Mouse (Mus musculus) forebrain, embryonic 16.5 days (tissue): ENCODE data around the gene Cep55. TPM values are rescaled to one million over a fixed set of nuclear protein-coding genes. Genes with fewer than 3 reads are reported as not detected.

Experiments
- ATAC-seq: fragments of 200-750 bp; cut with Nextera tagmentation; 2 replicates; pipeline ENCODE4 v1.8.0; 2017; ENCODE audit warnings: mild to moderate bottlenecking, moderate library complexity
- H3K27ac ChIP-seq: fragments of 300-500 bp; sonication (generic); 2 replicates; pipeline ENCODE4 v1.5.1; 2014; ENCODE audit warnings: low read length, control low read depth
- H3K27me3 ChIP-seq: fragments of 300-500 bp; sonication (generic); replicated peaks from 2 replicates; pipeline ENCODE4 v1.6.1; 2014; ENCODE audit warnings: low read length; ENCODE audit not compliant: control insufficient read depth, insufficient read depth
- H3K36me3 ChIP-seq: fragments of 300-500 bp; sonication (generic); 2 replicates; pipeline ENCODE4 v1.6.1; 2014; ENCODE audit not compliant: control insufficient read depth, insufficient read depth
- H3K4me1 ChIP-seq: fragments of 300-500 bp; sonication (generic); replicated peaks from 2 replicates; pipeline ENCODE4 v1.6.1; 2014; ENCODE audit warnings: low read length; ENCODE audit not compliant: control insufficient read depth, insufficient read depth
- H3K4me2 ChIP-seq: fragments of 300-500 bp; sonication (generic); 2 replicates; pipeline ENCODE4 v1.6.1; 2014; ENCODE audit warnings: mild to moderate bottlenecking, low read length, control low read depth
- H3K4me3 ChIP-seq: fragments of 300-500 bp; sonication (generic); replicated peaks from 2 replicates; pipeline ENCODE4 v1.5.1; 2014; ENCODE audit warnings: mild to moderate bottlenecking, low read length, control low read depth
- H3K9ac ChIP-seq: fragments of 300-500 bp; sonication (generic); replicated peaks from 2 replicates; pipeline ENCODE4 v1.6.1; 2014; ENCODE audit warnings: low read depth, low read length, control low read depth
- H3K9me3 ChIP-seq: fragments of 300-500 bp; sonication (generic); 2 replicates; pipeline ENCODE4 v1.6.1; 2016; ENCODE audit warnings: low read length; ENCODE audit not compliant: control insufficient read depth
- WGBS: fragments of 180-500 bp; shearing (Covaris S2); extraction: QIAGEN DNeasy Blood & Tissue Kit; methylation state at CpG from one replicate; pipeline ENCODE4 v1.1.7; 2014; 5-methylcytosine and 5-hydroxymethylcytosine counted together
- polyA plus RNA-seq: library from polyadenylated mRNA; unstranded; fragments of >200 nt; fragmentation: Nextera tagmentation; extraction: Ambion mirVana; gene quantifications from 2 replicates; pipeline ENCODE4 v1.2.1, GENCODE M21; 2015

Gene Cep55
- polyA plus RNA-seq, 1 experiment from 2014 or later, result 12.2 TPM

GRCm38 (mm10) chr19:38027389-38027788 lies 27.4 kb upstream of the Cep55 start:
- no peaks in the 10 kb centered on the region for H3K9me3 ChIP-seq
- no peak overlapping the region for H3K4me3 ChIP-seq
- H3K27ac ChIP-seq, result no peak overlapping the region
- no peak overlapping the region for H3K9ac ChIP-seq
- H3K4me1 ChIP-seq, result no peaks in the 10 kb centered on the region; the same call in 1 of the 2 replicates
- 89% methylated on average over 6 of the region's 6 CpGs for WGBS
- H3K36me3 ChIP-seq, result no peaks in the 10 kb centered on the region
- H3K4me2 ChIP-seq, result no peak overlapping the region
- ATAC-seq, result no peak
- H3K27me3 ChIP-seq, result no peaks in the 10 kb centered on the region

DNA sequence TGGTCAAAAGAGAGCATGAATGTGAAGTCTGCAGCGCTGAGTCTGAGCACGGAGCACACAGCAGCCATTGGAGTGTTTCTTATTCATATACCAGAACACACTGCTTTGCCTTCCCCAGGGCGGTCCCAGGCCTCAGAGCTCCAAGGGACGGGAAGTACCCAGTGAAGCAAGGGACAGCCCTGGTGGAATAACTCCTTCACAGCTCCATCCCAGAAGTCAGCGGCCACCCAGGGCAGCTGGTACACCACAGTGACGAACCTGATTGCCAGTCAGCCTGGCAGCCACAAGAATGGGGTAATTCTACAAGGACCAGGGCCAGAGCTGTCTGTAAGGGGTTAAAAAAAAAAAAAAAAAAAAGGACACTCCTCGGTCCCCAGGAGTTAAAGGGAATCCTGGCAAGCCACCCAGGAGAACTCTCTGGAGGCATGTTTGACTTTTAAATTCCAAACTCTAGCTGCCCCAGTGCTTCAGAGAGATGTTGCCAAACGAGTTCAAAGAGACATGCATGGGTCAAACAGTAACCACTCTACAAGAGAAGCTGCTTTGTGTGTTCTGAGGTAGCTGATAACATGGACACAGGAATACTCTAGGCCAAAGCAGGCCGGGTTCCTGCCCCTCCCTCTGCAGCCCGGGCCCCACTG lies 26.8 kb upstream of the Cep55 start:
- Histone ChIP-seq H3K9me3 (no peaks in the 10 kb centered on the region), H3K36me3 (no peaks in the 10 kb centered on the region), H3K4me2 (no peak overlapping the region), H3K27me3 (no peaks in the 10 kb centered on the region), H3K27ac (no peak overlapping the region), H3K4me1 (no peaks in the 10 kb centered on the region; the same call in 1 of the 2 replicates), H3K4me3 (no peak overlapping the region), H3K9ac (no peak overlapping the region)
- WGBS, result 65% methylated on average over 10 of the region's 10 CpGs
- ATAC-seq, result no peak

DNA sequence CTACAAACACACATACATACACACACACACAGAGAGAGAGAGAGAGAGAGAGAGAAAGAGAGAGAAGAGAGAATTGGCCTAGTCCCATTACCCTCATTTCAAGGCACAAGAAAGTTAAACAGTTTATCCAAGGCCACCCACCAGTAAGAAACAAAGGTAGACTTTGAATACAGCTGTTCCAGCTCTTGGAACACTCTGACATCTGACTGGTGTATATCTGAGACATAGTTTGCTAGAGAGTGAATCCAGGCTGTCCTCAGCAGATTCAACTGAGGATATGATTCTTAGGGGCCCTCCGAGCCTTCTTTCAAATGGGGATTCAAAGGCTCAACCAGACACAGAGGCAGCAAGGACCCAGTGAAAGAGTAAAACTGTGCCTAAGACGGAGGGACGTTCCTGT lies 25.5 kb upstream of the Cep55 start:
- ATAC-seq, result no peak
- 84% methylated on average over 3 of the region's 3 CpGs for WGBS
- H3K4me2 ChIP-seq, result no peak overlapping the region
- H3K4me3 ChIP-seq, result no peak overlapping the region
- no peaks in the 10 kb centered on the region for H3K36me3 ChIP-seq
- H3K9me3 ChIP-seq, result no peaks in the 10 kb centered on the region
- no peak overlapping the region for H3K27ac ChIP-seq
- no peak overlapping the region for H3K9ac ChIP-seq
- H3K27me3 ChIP-seq, result no peaks in the 10 kb centered on the region
- H3K4me1 ChIP-seq, result no peaks in the 10 kb centered on the region; the same call in 1 of the 2 replicates

- Histone ChIP-seq H3K4me2 (no peak overlapping the region), H3K36me3 (no peaks in the 10 kb centered on the region), H3K27ac (no peak overlapping the region), H3K4me3 (no peak overlapping the region), H3K9me3 (no peaks in the 10 kb centered on the region), H3K27me3 (no peaks in the 10 kb centered on the region), H3K9ac (no peak overlapping the region), H3K4me1 (no peaks in the 10 kb centered on the region; the same call in 1 of the 2 replicates)
- ATAC-seq, result no peak
- 86% methylated on average over 3 of the region's 3 CpGs for WGBS
Observed at GRCm38 (mm10) chr19:38029871-38030270, 24.9 kb upstream of the Cep55 start.

DNA sequence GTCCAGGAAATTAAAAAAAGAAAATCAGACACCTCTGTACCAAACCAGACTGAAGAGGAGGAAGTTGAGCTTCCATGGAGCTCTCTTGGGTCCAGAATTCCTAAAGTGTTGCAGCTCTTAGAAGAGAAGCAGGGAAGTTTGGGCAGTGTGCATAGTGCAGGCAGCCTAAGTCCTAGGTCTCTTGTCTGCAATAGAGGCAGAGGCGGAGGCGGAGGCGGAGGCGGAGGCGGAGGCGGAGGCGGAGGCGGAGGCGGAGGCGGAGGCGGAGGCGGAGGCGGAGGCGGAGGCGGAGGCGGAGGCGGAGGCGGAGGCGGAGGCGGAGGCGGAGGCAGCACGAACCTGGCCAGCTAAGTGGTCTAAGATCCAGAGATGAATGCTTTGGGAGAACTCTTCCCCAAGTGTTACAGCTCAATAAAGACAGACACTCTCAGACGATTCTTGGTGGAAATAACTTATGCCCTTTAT lies 24.1 kb upstream of the Cep55 start:
- no peak overlapping the region for H3K9ac ChIP-seq
- no peaks in the 10 kb centered on the region; the same call in 1 of the 2 replicates for H3K4me1 ChIP-seq
- H3K4me2 ChIP-seq, result peak overlapping the region; percentile 20; the same call in 1 of the 2 replicates
- H3K27me3 ChIP-seq, result no peaks in the 10 kb centered on the region
- H3K4me3 ChIP-seq, result no peak overlapping the region
- H3K9me3 ChIP-seq, result no peaks in the 10 kb centered on the region
- no peaks in the 10 kb centered on the region for H3K36me3 ChIP-seq
- 11% methylated on average over 5 of the region's 23 CpGs for WGBS
- peak; percentile 79 for ATAC-seq
- H3K27ac ChIP-seq, result no peak overlapping the region

GRCm38 (mm10) chr19:38031144-38031543 lies 23.7 kb upstream of the Cep55 start:
- WGBS, result 71% methylated on average over 9 of the region's 9 CpGs
- no peak overlapping the region for H3K4me3 ChIP-seq
- ATAC-seq, result peak; percentile 26; the same call in 1 of the 2 replicates
- no peaks in the 10 kb centered on the region for H3K36me3 ChIP-seq
- no peak overlapping the region for H3K9ac ChIP-seq
- no peak overlapping the region for H3K27ac ChIP-seq
- peak overlapping the region; percentile 20; the same call in 1 of the 2 replicates for H3K4me2 ChIP-seq
- no peaks in the 10 kb centered on the region for H3K9me3 ChIP-seq
- H3K27me3 ChIP-seq, result no peaks in the 10 kb centered on the region
- no peaks in the 10 kb centered on the region; the same call in 1 of the 2 replicates for H3K4me1 ChIP-seq

GRCm38 (mm10) chr19:38032993-38033734 lies 21.6 kb upstream of the Cep55 start:
- no peak overlapping the region for H3K27ac ChIP-seq
- ATAC-seq, result no peak
- H3K4me3 ChIP-seq, result no peak overlapping the region
- no peaks in the 10 kb centered on the region for H3K27me3 ChIP-seq
- H3K9ac ChIP-seq, result no peak overlapping the region
- H3K9me3 ChIP-seq, result no peaks in the 10 kb centered on the region
- H3K36me3 ChIP-seq, result no peaks in the 10 kb centered on the region
- H3K4me1 ChIP-seq, result no peaks in the 10 kb centered on the region; the same call in 1 of the 2 replicates
- no peak overlapping the region for H3K4me2 ChIP-seq
- WGBS, result 83% methylated on average over 15 of the region's 15 CpGs

DNA sequence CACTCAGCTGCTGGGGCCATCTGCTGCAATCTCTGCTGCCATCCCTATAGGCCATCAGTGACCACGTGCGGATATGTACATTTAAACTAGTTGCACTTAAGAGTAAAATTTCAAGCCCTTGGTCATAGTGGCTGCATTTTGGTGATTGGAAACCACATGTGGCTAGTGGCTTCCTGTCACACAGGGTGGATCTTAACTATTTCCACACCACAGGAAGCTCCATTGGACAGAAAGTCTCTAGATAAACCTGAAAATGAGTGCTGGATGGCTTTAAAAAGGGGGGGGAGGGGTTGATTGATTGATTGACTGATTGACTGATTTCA lies 21.1 kb upstream of the Cep55 start:
- Histone ChIP-seq H3K4me1 (no peaks in the 10 kb centered on the region; the same call in 1 of the 2 replicates), H3K9ac (no peak overlapping the region), H3K27me3 (no peaks in the 10 kb centered on the region), H3K9me3 (no peaks in the 10 kb centered on the region), H3K4me3 (no peak overlapping the region), H3K4me2 (no peak overlapping the region), H3K27ac (no peak overlapping the region), H3K36me3 (no peaks in the 10 kb centered on the region)
- WGBS, result 84% methylated on average over 2 of the region's 2 CpGs
- ATAC-seq, result no peak

DNA sequence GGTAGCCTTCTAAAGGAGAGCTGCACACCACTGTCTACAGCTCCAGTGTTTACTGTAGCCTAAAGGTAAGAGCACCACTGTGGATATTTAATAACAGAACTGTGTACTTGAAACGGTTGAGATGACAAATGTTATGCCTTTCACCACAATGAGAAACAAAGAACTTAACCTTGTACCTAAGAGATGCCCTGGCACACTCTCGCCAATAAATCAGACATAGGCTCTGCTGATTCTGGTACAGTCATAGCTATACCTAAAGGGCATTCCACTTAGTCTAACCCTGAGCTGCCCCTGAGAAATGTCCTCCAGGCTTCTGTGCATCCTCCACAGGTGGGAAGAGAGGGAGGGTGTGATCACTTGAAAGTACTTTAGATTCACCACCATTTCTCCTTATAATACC lies 20.1 kb upstream of the Cep55 start:
- H3K36me3 ChIP-seq, result no peaks in the 10 kb centered on the region
- 83% methylated on average over 2 of the region's 2 CpGs for WGBS
- H3K9me3 ChIP-seq, result no peaks in the 10 kb centered on the region
- no peaks in the 10 kb centered on the region for H3K27me3 ChIP-seq
- no peak overlapping the region for H3K9ac ChIP-seq
- H3K4me3 ChIP-seq, result no peak overlapping the region
- H3K4me2 ChIP-seq, result no peak overlapping the region
- ATAC-seq, result no peak
- H3K4me1 ChIP-seq, result no peaks in the 10 kb centered on the region; the same call in 1 of the 2 replicates
- H3K27ac ChIP-seq, result no peak overlapping the region
